Mouse (Mus musculus) forebrain, embryonic 16.5 days (tissue): ENCODE results near the gene Ddx47. TPM values are rescaled to one million over a fixed set of nuclear protein-coding genes. Genes with fewer than 3 reads are reported as not detected.

Experiments
- ATAC-seq: fragments of 200-750 bp; cut with Nextera tagmentation; 2 replicates; pipeline ENCODE4 v1.8.0; 2017; ENCODE audit warnings: mild to moderate bottlenecking, moderate library complexity
- H3K27ac ChIP-seq: fragments of 300-500 bp; sonication (generic); 2 replicates; pipeline ENCODE4 v1.5.1; 2014; ENCODE audit warnings: low read length, control low read depth
- H3K27me3 ChIP-seq: fragments of 300-500 bp; sonication (generic); replicated peaks from 2 replicates; pipeline ENCODE4 v1.6.1; 2014; ENCODE audit warnings: low read length; ENCODE audit not compliant: control insufficient read depth, insufficient read depth
- H3K36me3 ChIP-seq: fragments of 300-500 bp; sonication (generic); 2 replicates; pipeline ENCODE4 v1.6.1; 2014; ENCODE audit not compliant: control insufficient read depth, insufficient read depth
- H3K4me1 ChIP-seq: fragments of 300-500 bp; sonication (generic); replicated peaks from 2 replicates; pipeline ENCODE4 v1.6.1; 2014; ENCODE audit warnings: low read length; ENCODE audit not compliant: control insufficient read depth, insufficient read depth
- H3K4me2 ChIP-seq: fragments of 300-500 bp; sonication (generic); 2 replicates; pipeline ENCODE4 v1.6.1; 2014; ENCODE audit warnings: mild to moderate bottlenecking, low read length, control low read depth
- H3K4me3 ChIP-seq: fragments of 300-500 bp; sonication (generic); replicated peaks from 2 replicates; pipeline ENCODE4 v1.5.1; 2014; ENCODE audit warnings: mild to moderate bottlenecking, low read length, control low read depth
- H3K9ac ChIP-seq: fragments of 300-500 bp; sonication (generic); replicated peaks from 2 replicates; pipeline ENCODE4 v1.6.1; 2014; ENCODE audit warnings: low read depth, low read length, control low read depth
- H3K9me3 ChIP-seq: fragments of 300-500 bp; sonication (generic); 2 replicates; pipeline ENCODE4 v1.6.1; 2016; ENCODE audit warnings: low read length; ENCODE audit not compliant: control insufficient read depth
- WGBS: fragments of 180-500 bp; shearing (Covaris S2); extraction: QIAGEN DNeasy Blood & Tissue Kit; methylation state at CpG from one replicate; pipeline ENCODE4 v1.1.7; 2014; 5-methylcytosine and 5-hydroxymethylcytosine counted together
- polyA plus RNA-seq: library from polyadenylated mRNA; unstranded; fragments of >200 nt; fragmentation: Nextera tagmentation; extraction: Ambion mirVana; gene quantifications from 2 replicates; pipeline ENCODE4 v1.2.1, GENCODE M21; 2015

Ddx47 gene
- polyA plus RNA-seq, 1 experiment from 2014 or later: 90.4 TPM

DNA sequence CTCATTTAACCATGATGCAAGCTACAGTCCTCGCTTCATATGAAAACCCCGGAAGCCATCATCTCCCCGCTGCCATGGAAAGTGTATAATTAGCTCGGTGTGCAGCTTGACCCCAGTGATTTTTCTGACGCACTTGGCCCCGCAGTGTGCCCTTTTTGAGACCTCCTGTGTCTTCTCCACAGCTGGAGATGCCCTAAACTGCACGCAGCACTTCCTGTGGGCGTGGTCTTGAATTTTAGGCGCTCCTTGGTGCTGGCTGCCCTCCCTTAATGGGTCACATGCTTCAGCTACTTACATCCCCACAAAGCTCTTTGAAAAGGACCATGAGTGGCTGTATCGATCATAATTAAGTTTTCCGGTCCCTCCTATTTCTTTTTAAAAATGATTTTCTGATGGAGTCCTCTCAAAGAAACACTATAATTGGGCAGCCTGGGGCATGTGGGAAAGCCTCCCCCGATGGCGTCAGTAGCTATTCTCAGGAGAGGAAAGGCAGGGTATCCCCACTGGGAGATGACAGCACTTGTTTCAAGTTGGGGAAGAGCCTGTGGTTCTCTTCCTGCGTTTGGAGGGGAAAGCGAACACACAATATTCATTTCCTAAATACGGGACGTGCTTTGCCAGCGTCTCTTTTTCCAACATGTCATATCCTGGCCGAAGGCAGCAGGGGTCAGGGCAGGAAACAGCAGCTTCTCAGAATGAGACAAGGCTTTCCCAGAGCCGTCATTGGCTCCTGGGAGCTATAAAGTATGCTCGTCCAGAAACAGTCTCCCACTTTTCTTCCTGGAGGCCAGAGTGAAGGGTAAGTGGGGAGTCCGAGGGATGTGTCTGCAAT, 30.0 kb upstream of the Ddx47 start, which contains the start of gene Apold1:
Gene Apold1 (plus strand): TSS at position 488 of the 832 bp plus-strand sequence.
- 48% methylated on average over 22 of the region's 22 CpGs for WGBS
- Histone ChIP-seq H3K9ac (no peak within 1 kb of the TSS), H3K9me3 (no peaks in the 10 kb centered on the region), H3K4me1 (peaks cover 15% of the 10 kb centered on the region), H3K4me3 (peak within 1 kb of the TSS; percentile 22; the same call in 1 of the 2 replicates), H3K36me3 (no peaks in the 10 kb centered on the region), H3K27me3 (no peaks in the 10 kb centered on the region), H3K27ac (no peak within 1 kb of the TSS), H3K4me2 (peak within 1 kb of the TSS; percentile 35)
- no peak for ATAC-seq

DNA sequence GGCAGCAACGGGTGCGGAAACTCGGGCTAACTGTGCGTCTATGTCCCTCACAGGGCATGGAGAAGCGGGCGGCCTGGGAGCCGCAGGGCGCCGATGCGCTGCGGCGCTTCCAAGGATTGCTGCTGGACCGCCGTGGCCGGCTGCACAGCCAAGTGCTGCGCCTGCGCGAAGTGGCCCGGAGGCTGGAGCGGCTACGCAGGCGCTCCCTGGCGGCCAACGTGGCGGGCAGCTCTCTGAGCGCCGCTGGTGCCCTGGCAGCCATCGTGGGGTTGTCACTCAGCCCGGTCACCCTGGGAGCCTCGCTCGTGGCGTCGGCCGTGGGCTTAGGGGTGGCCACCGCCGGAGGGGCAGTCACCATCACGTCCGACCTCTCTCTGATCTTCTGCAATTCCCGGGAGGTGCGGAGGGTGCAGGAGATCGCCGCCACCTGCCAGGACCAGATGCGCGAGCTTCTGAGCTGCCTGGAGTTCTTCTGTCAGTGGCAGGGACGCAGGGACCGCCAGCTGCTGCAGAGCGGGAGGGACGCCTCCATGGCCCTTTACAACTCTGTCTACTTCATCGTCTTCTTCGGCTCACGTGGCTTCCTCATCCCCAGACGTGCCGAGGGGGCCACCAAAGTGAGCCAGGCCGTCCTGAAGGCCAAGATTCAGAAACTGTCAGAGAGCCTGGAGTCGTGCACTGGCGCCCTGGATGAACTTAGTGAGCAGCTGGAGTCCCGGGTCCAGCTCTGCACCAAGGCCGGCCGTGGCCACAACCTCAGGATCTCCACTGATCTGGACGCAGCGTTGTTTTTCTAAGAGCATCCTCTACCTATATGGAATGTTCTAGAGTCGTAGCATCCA, 27.7 kb upstream of the Ddx47 start:
- ATAC-seq: peak; percentile 93
- Histone ChIP-seq H3K9me3 (no peaks in the 10 kb centered on the region), H3K4me3 (peak overlapping the region; percentile 74), H3K4me2 (peak overlapping the region; percentile 95), H3K36me3 (no peaks in the 10 kb centered on the region), H3K9ac (peak overlapping the region; percentile 65), H3K4me1 (peaks cover 15% of the 10 kb centered on the region), H3K27ac (peak overlapping the region; percentile 11; the same call in 1 of the 2 replicates), H3K27me3 (no peaks in the 10 kb centered on the region)
- 3% methylated on average over 55 of the region's 62 CpGs for WGBS

- H3K9me3 ChIP-seq: no peaks in the 10 kb centered on the region
- H3K27me3 ChIP-seq: no peaks in the 10 kb centered on the region
- H3K27ac ChIP-seq: no peak overlapping the region
- no peak overlapping the region for H3K4me3 ChIP-seq
- no peak overlapping the region for H3K9ac ChIP-seq
- no peak overlapping the region for H3K4me2 ChIP-seq
- ATAC-seq: no peak
- WGBS: 66% methylated on average over 3 of the region's 3 CpGs
- H3K36me3 ChIP-seq: no peaks in the 10 kb centered on the region
- peaks cover 15% of the 10 kb centered on the region for H3K4me1 ChIP-seq
These were observed 26.7 kb upstream of the Ddx47 start for GRCm38 (mm10) chr6:134984748-134985147.

GRCm38 (mm10) chr6:134988377-134988776, 23.0 kb upstream of the Ddx47 start:
- peaks cover 7% of the 10 kb centered on the region for H3K4me1 ChIP-seq
- H3K4me3 ChIP-seq: no peak overlapping the region
- no peak for ATAC-seq
- no peak overlapping the region for H3K4me2 ChIP-seq
- no peaks in the 10 kb centered on the region for H3K9me3 ChIP-seq
- no peak overlapping the region for H3K27ac ChIP-seq
- no peaks in the 10 kb centered on the region for H3K36me3 ChIP-seq
- WGBS: 70% methylated on average over 9 of the region's 9 CpGs
- no peaks in the 10 kb centered on the region for H3K27me3 ChIP-seq
- no peak overlapping the region for H3K9ac ChIP-seq

- 93% methylated on average over 6 of the region's 6 CpGs for WGBS
- no peaks in the 10 kb centered on the region for H3K27me3 ChIP-seq
- ATAC-seq: no peak
- H3K9ac ChIP-seq: no peak overlapping the region
- no peak overlapping the region for H3K4me3 ChIP-seq
- H3K27ac ChIP-seq: no peak overlapping the region
- H3K4me1 ChIP-seq: no peaks in the 10 kb centered on the region
- H3K4me2 ChIP-seq: no peak overlapping the region
- no peaks in the 10 kb centered on the region for H3K9me3 ChIP-seq
- H3K36me3 ChIP-seq: no peaks in the 10 kb centered on the region
These were observed 20.7 kb upstream of the Ddx47 start for GRCm38 (mm10) chr6:134990674-134991073.

DNA sequence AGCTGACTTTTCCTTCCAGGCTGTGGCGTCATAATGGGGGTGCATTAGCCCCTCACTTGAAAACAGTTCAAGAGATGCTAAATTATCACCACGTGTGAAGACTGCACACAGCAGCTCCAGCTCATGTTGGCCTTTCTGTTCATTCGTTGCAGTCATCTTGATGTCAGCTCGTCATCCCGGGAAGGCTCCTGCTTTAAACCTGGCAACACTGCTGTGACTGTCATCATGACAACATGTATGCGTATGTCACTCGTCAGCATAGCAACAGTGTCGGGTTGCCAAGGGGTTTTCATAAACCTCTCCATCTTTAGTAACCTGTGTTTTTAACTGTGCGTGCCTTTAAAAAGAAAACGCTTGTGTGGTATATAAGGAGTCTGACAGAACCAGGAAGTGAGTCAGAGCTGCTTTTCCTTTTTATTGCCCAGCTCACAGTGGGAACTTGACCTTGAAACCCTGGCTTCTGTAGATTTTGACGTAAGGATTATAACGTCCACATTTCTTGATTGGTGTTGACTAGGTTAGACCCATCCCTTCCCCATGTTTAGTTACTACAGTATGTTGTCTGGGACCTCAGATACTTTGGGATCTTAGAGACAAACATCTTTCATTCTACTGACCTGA, 17.3 kb upstream of the Ddx47 start:
- Histone ChIP-seq H3K4me1 (no peaks in the 10 kb centered on the region), H3K27me3 (no peaks in the 10 kb centered on the region), H3K4me3 (no peak overlapping the region), H3K27ac (no peak overlapping the region), H3K9me3 (no peaks in the 10 kb centered on the region), H3K4me2 (no peak overlapping the region), H3K9ac (no peak overlapping the region), H3K36me3 (no peaks in the 10 kb centered on the region)
- peak; percentile 85 for ATAC-seq
- WGBS: 59% methylated on average over 12 of the region's 12 CpGs

DNA sequence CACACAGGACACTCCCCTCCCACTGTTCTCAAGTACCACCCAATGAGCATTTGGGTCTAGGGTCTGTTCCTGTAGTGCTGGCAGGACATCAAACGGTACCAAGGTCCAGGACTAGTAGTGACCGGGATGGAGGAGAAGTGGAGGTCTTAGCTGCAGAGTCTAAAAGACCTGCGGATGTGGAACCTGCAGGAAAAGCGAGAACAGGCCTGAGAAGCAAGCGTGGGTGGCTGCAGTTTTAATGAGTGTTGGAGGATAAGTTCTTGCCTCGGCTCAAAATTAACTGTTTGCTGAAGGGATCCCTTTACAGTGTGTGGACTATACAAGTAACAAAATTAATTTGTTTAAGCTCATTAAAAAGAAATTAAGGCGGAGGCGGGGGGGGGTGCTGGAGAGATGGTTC, 16.4 kb upstream of the Ddx47 start:
- WGBS: 73% methylated on average over 8 of the region's 8 CpGs
- H3K4me1 ChIP-seq: no peaks in the 10 kb centered on the region
- ATAC-seq: no peak

DNA sequence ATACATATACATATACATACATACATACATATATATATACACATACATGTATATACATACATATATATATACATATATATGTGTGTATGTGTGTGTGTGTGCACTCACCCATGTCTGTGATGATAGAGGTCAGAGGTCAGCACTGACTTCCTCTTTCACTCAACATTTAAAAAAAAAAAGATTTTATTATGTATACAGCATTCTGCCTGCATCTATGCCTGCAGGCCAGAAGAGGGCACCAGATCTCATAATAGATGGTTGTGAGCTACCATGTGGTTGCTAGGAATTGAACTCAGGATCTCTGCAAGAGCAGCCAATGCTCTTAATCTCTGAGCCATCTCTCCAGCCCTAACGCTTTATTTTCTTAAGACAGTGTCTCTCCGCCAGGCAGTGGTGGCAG, 14.5 kb upstream of the Ddx47 start:
- Histone ChIP-seq H3K27ac (no peak overlapping the region), H3K9ac (no peak overlapping the region), H3K9me3 (no peaks in the 10 kb centered on the region), H3K36me3 (no peaks in the 10 kb centered on the region), H3K4me1 (no peaks in the 10 kb centered on the region), H3K27me3 (no peaks in the 10 kb centered on the region), H3K4me3 (no peak overlapping the region), H3K4me2 (no peak overlapping the region)
- ATAC-seq: no peak
- 86% methylated on average over 2 of the region's 2 CpGs for WGBS

More for the DNA sequence above, 16.4 kb upstream of the Ddx47 start:
- no peak overlapping the region for H3K4me3 ChIP-seq
- H3K9me3 ChIP-seq: no peaks in the 10 kb centered on the region
- H3K27me3 ChIP-seq: no peaks in the 10 kb centered on the region
- H3K9ac ChIP-seq: no peak overlapping the region
- no peak overlapping the region for H3K4me2 ChIP-seq
- H3K36me3 ChIP-seq: no peaks in the 10 kb centered on the region
- no peak overlapping the region for H3K27ac ChIP-seq

GRCm38 (mm10) chr6:134998076-134998475, 13.3 kb upstream of the Ddx47 start:
- Histone ChIP-seq H3K9me3 (no peaks in the 10 kb centered on the region), H3K4me2 (no peak overlapping the region), H3K27me3 (no peaks in the 10 kb centered on the region), H3K36me3 (no peaks in the 10 kb centered on the region), H3K4me3 (no peak overlapping the region), H3K4me1 (no peaks in the 10 kb centered on the region), H3K9ac (no peak overlapping the region), H3K27ac (no peak overlapping the region)
- no peak for ATAC-seq
- 92% methylated on average over 8 of the region's 8 CpGs for WGBS
